Mouse (Mus musculus) embryonic facial prominence, embryonic 14.5 days (tissue): Measurements from ENCODE around the gene Prm2. TPM values are rescaled to one million over a fixed set of nuclear protein-coding genes. Genes with fewer than 3 reads are reported as not detected.

ENCODE experiments used
- ATAC-seq: fragments of 200-750 bp; cut with Nextera tagmentation; 2 replicates; pipeline ENCODE4 v1.8.0; 2017; ENCODE audit warnings: low read depth, moderate number of reproducible peaks, moderate TSS enrichment
- DNase-seq: peaks from one replicate; pipeline ENCODE4 v3.0.0-alpha.2; 2015; ENCODE audit warnings: low spot score
- H3K27ac ChIP-seq: fragments of 300-500 bp; sonication (generic); replicated peaks from 2 replicates; pipeline ENCODE4 v1.5.1; 2014; ENCODE audit warnings: low read depth, mild to moderate bottlenecking, low read length, moderate library complexity
- H3K27me3 ChIP-seq: fragments of 300-500 bp; sonication (generic); replicated peaks from 2 replicates; pipeline ENCODE4 v1.6.1; 2014; ENCODE audit warnings: low read length; ENCODE audit not compliant: control insufficient read depth, insufficient read depth
- H3K36me3 ChIP-seq: fragments of 300-500 bp; sonication (generic); 2 replicates; pipeline ENCODE4 v1.6.1; 2014; ENCODE audit warnings: low read length, mixed read lengths; ENCODE audit not compliant: control insufficient read depth, insufficient read depth
- H3K4me1 ChIP-seq: fragments of 300-500 bp; sonication (generic); 2 replicates; pipeline ENCODE4 v1.6.1; 2014; ENCODE audit warnings: antibody characterized with exemption, low read length; ENCODE audit not compliant: control insufficient read depth, insufficient read depth
- H3K4me2 ChIP-seq: fragments of 300-500 bp; sonication (generic); 2 replicates; pipeline ENCODE4 v1.6.1; 2014; ENCODE audit warnings: low read depth, mild to moderate bottlenecking, low read length, moderate library complexity, mixed read lengths
- H3K4me3 ChIP-seq: fragments of 300-500 bp; sonication (generic); 2 replicates; pipeline ENCODE4 v1.5.1; 2014; ENCODE audit warnings: low read depth, mild to moderate bottlenecking, low read length
- H3K9ac ChIP-seq: fragments of 300-500 bp; sonication (generic); 2 replicates; pipeline ENCODE4 v1.6.1; 2014; ENCODE audit warnings: low read depth, mild to moderate bottlenecking, low read length, moderate library complexity, mixed read lengths
- H3K9me3 ChIP-seq: fragments of 300-500 bp; sonication (generic); 2 replicates; pipeline ENCODE4 v1.6.1; 2016; ENCODE audit warnings: low read length; ENCODE audit not compliant: control insufficient read depth
- WGBS: fragments of 180-500 bp; shearing (Covaris S2); extraction: QIAGEN DNeasy Blood & Tissue Kit; methylation state at CpG from one replicate; pipeline ENCODE4 v1.1.7; 2014; 5-methylcytosine and 5-hydroxymethylcytosine counted together
- polyA plus RNA-seq: library from polyadenylated mRNA; unstranded; fragments of >200 nt; fragmentation: Nextera tagmentation; extraction: Ambion mirVana; gene quantifications from 2 replicates; pipeline ENCODE4 v1.2.1, GENCODE M21; 2014

Gene Prm2
- polyA plus RNA-seq, 1 experiment from 2014 or later, result not detected

GRCm38 (mm10) chr16:10821387-10821786, 25.5 kb upstream of the Prm2 start:
- Histone ChIP-seq H3K4me1 (no peaks in the 10 kb centered on the region), H3K4me3 (no peak overlapping the region), H3K27me3 (no peaks in the 10 kb centered on the region), H3K4me2 (no peak overlapping the region), H3K27ac (no peak overlapping the region), H3K9ac (no peak overlapping the region), H3K9me3 (0 out of 2 replicates have a peak, but pooled peaks cover 3% of the 10 kb centered on the region), H3K36me3 (no peaks in the 10 kb centered on the region)
- DNase-seq, result no peak
- 0 out of 2 replicates have a peak, but pooled peaks have one; percentile 37 for ATAC-seq
- 46% methylated on average over 4 of the region's 4 CpGs for WGBS

DNA sequence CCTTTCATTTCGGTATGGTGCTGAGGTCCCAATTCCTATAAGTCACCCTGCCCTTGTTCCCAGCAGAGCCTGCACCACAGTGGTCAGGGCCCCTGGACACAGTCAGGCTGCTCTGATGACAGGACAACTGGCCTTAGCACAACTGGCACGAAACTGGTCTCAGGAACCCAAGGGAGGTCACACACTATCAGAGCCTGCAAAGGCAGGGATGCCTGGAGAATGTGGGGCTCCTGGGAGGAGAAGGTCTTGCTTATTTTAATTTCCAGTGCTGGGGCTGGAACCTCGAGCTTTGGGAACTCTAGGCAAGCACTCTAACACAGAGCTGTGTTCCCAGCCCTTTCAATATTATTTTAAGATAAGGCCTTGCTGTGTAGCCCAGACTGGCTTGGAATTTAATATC, 24.0 kb upstream of the Prm2 start:
- Histone ChIP-seq H3K9ac (no peak overlapping the region), H3K27me3 (no peaks in the 10 kb centered on the region), H3K9me3 (0 out of 2 replicates have a peak, but pooled peaks cover 3% of the 10 kb centered on the region), H3K4me2 (no peak overlapping the region), H3K27ac (no peak overlapping the region), H3K4me3 (no peak overlapping the region), H3K36me3 (no peaks in the 10 kb centered on the region), H3K4me1 (no peaks in the 10 kb centered on the region)
- WGBS, result 72% methylated on average over 3 of the region's 3 CpGs
- ATAC-seq, result no peak
- DNase-seq, result no peak

DNA sequence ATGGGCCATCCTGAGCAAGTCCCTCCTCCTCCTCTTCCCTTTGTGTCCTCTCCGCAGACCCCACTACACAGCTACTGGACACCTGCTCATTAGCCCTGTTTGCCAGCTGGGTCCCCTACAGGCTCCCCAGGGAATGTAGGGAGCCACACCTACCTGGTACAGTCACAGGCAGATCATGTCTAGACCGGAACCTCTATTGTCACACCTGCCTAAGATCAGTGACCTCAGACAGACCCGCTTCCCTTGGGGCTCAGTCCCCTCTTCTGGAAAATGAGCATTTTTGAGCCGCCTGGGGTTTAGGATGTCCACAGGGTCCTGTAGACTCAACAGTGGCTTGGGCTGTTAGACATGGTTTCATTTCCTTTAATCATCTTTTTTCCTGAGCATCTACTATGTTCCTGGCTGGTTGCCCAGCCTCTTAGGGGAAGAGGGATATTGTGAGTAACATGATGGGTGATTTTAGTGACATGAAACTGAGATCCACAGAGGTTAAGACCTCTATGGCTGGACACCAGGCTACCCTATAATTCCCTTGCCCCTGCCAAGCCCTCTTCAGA, 22.7 kb upstream of the Prm2 start:
- no peaks in the 10 kb centered on the region for H3K27me3 ChIP-seq
- 0 out of 2 replicates have a peak, but pooled peaks cover 3% of the 10 kb centered on the region for H3K9me3 ChIP-seq
- H3K36me3 ChIP-seq, result no peaks in the 10 kb centered on the region
- no peak overlapping the region for H3K4me2 ChIP-seq
- no peak overlapping the region for H3K9ac ChIP-seq
- 76% methylated on average over 4 of the region's 4 CpGs for WGBS
- H3K27ac ChIP-seq, result no peak overlapping the region
- DNase-seq (no peak), ATAC-seq (no peak)
- H3K4me1 ChIP-seq, result no peaks in the 10 kb centered on the region
- no peak overlapping the region for H3K4me3 ChIP-seq

DNA sequence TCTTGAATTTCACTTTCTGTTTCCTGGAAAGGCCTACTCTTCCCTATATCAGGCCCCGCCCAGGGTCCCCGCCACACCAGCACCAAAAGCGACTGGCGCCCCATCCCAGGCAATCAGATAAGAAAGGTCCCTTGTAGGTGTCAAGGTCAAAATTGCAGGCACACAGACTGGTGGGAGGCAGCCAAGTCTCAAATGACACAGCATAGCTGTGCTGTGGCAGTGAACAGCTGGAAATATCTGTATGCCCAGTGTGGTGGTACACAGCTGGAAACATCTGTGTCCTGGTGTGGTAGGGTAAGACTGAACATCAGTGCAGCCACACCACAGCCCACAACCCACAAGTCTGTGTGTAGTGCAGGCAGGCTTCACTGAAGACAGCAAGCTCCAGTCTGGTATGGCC, 18.9 kb upstream of the Prm2 start:
- Histone ChIP-seq H3K9me3 (no peaks in the 10 kb centered on the region), H3K27ac (no peak overlapping the region), H3K4me2 (no peak overlapping the region), H3K36me3 (no peaks in the 10 kb centered on the region), H3K9ac (no peak overlapping the region), H3K27me3 (no peaks in the 10 kb centered on the region), H3K4me3 (no peak overlapping the region), H3K4me1 (no peaks in the 10 kb centered on the region)
- 75% methylated on average over 4 of the region's 4 CpGs for WGBS
- ATAC-seq (peak; percentile 57; the same call in 1 of the 2 replicates), DNase-seq (peak; percentile 24)

DNA sequence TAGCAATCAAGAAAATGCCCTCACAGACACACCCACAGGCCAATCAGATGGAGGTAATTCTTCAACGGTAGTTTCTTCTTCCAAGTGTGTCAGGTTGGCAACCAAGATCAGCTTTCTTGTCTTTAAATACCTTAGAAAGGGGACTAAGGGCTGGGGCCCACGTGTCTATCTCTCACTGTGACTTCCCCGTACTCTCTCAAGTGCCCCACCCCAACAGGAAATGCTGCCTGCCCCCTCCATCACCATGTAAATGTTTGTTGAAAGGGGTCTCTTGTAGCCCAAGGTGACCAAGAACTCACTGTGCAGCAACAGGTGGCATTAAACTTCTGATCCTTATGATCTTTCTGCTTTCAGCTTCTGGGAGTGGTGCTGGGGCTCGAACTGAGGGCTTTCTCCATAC, 17.8 kb upstream of the Prm2 start:
- Histone ChIP-seq H3K9me3 (no peaks in the 10 kb centered on the region), H3K27me3 (no peaks in the 10 kb centered on the region), H3K4me3 (no peak overlapping the region), H3K4me2 (no peak overlapping the region), H3K4me1 (no peaks in the 10 kb centered on the region), H3K27ac (no peak overlapping the region), H3K9ac (no peak overlapping the region), H3K36me3 (no peaks in the 10 kb centered on the region)
- no peak for DNase-seq
- WGBS, result 80% methylated on average over 4 of the region's 4 CpGs
- ATAC-seq, result no peak

GRCm38 (mm10) chr16:10812865-10813371, 17.0 kb upstream of the Prm2 start, which contains the start of gene Gm11172:
TSS of gene Gm11172 (plus strand) at chr16:10812915.
- no peak for ATAC-seq
- H3K4me2 ChIP-seq, result no peak within 1 kb of the TSS
- 85% methylated on average over 2 of the region's 2 CpGs for WGBS
- H3K36me3 ChIP-seq, result no peaks in the 10 kb centered on the region
- no peak within 1 kb of the TSS for H3K9ac ChIP-seq
- no peak within 1 kb of the TSS for H3K27ac ChIP-seq
- H3K4me3 ChIP-seq, result no peak within 1 kb of the TSS
- no peaks in the 10 kb centered on the region for H3K9me3 ChIP-seq
- no peaks in the 10 kb centered on the region for H3K4me1 ChIP-seq
- no peaks in the 10 kb centered on the region for H3K27me3 ChIP-seq
- no peak for DNase-seq

DNA sequence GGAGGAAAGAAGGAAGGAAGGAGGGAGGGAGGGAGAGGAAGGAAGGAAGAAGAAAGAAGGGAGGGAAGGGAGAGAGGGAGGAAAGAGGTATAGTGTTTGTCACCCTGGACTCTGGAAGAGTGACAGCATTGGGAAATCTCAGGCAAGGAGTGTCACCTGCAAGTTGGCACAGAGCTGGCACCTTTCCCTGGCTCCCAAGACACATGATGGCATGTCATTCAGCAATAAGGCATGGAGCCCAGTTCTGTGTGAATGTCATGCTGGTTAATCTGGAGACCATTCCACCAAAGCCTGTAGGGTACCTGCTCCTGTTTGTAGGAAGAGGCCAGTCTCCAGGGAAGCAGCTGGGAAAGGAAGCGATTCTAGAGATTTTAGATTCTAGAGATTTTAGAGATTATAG, 14.4 kb upstream of the Prm2 start:
- Histone ChIP-seq H3K9me3 (no peaks in the 10 kb centered on the region), H3K27ac (no peak overlapping the region), H3K36me3 (no peaks in the 10 kb centered on the region), H3K4me3 (no peak overlapping the region), H3K9ac (no peak overlapping the region), H3K4me1 (no peaks in the 10 kb centered on the region), H3K27me3 (no peaks in the 10 kb centered on the region), H3K4me2 (no peak overlapping the region)
- DNase-seq, result no peak
- ATAC-seq, result no peak
- 91% methylated on average over 1 of the region's 1 CpGs for WGBS

- ATAC-seq (no peak), DNase-seq (no peak)
- Histone ChIP-seq H3K4me2 (no peak within 1 kb of the TSS), H3K9me3 (no peaks in the 10 kb centered on the region), H3K4me1 (no peaks in the 10 kb centered on the region), H3K27ac (no peak within 1 kb of the TSS), H3K9ac (no peak within 1 kb of the TSS), H3K36me3 (no peaks in the 10 kb centered on the region), H3K27me3 (no peaks in the 10 kb centered on the region), H3K4me3 (no peak within 1 kb of the TSS)
- 74% methylated on average over 10 of the region's 10 CpGs for WGBS
Measured at GRCm38 (mm10) chr16:10805789-10806527, 10.0 kb upstream of the Prm2 start, which contains the start of gene Prm1. TSS of gene Prm1 (minus strand) at chr16:10805839.
